ENCODE assay signal across 16 mouse cellular contexts in genomic region chr12:45056372-45056771, GRCm38 (mm10). TPM values are rescaled to one million over a fixed set of nuclear protein-coding genes. Genes with fewer than 3 reads are reported as not detected.
"Had no signal": no experiment of that assay in that cellular context is flagged by ENCODE, and none has a peak within 500 bp of the region (broad histone marks: within the 10 kb centered on the region; RNA-seq: fewer than 3 reads in every experiment).

No protein-coding gene starts in this region.

- DNase-seq: lung, adult 18-20 months; lung, embryonic 14.5 days; lung, postnatal 10 days; lung, postnatal 4 days; midbrain, embryonic 14.5 days; right cerebral cortex, postnatal 14 days; thymus, adult 2 months; thymus, postnatal 25 days; thymus, postnatal 4 days had no signal

- H3K27ac ChIP-seq: liver, embryonic 14.5 days; midbrain, embryonic 10.5 days; midbrain, embryonic 12.5 days; neural tube, embryonic 13.5 days; neural tube, embryonic 15.5 days had no signal

- H3K4me3 ChIP-seq: midbrain, embryonic 10.5 days; midbrain, embryonic 12.5 days; myocyte; neural tube, embryonic 13.5 days; neural tube, embryonic 15.5 days had no signal

RNA-seq across cellular contexts. Expression of gene Stxbp6, which starts 18.1 kb away (rescaled TPM):
- total RNA-seq: megakaryocyte-erythroid progenitor cell, adult 5-6 weeks had no signal
